ENCODE assay signal across 17 mouse cellular contexts in genomic region chr11:9305450-9305849, GRCm38 (mm10).
"Had no signal": no experiment of that assay in that cellular context is flagged by ENCODE, and none has a peak within 500 bp of the region (broad histone marks: within the 10 kb centered on the region; RNA-seq: fewer than 3 reads in every experiment).

No protein-coding gene starts in this region.

- H3K9me3 ChIP-seq: neural tube, embryonic 12.5 days; neural tube, embryonic 13.5 days; neural tube, embryonic 15.5 days; stomach, embryonic 15.5 days had no signal

- H3K27ac ChIP-seq: neural tube, embryonic 12.5 days; neural tube, embryonic 13.5 days; neural tube, embryonic 15.5 days; stomach, embryonic 15.5 days; stomach, postnatal 0 days had no signal

- H3K4me2 ChIP-seq: neural tube, embryonic 12.5 days; neural tube, embryonic 13.5 days; neural tube, embryonic 15.5 days; stomach, embryonic 15.5 days had no signal

- H3K36me3 ChIP-seq: neural tube, embryonic 12.5 days; neural tube, embryonic 13.5 days; neural tube, embryonic 15.5 days; stomach, embryonic 15.5 days had no signal

- DNase-seq: retina, postnatal 1 day; right cerebral cortex, adult 18-20 months; right cerebral cortex, postnatal 14 days; right cerebral cortex, postnatal 25 days; right cerebral cortex, postnatal 4 days; spleen, adult 18-20 months; thymus, adult 18-20 months; thymus, adult 2 months; thymus, postnatal 14 days; thymus, postnatal 25 days; thymus, postnatal 36 days; thymus, postnatal 4 days had no signal

- H3K4me3 ChIP-seq: neural tube, embryonic 12.5 days; neural tube, embryonic 13.5 days; neural tube, embryonic 15.5 days; stomach, embryonic 15.5 days had no signal

- H3K9ac ChIP-seq: neural tube, embryonic 12.5 days; neural tube, embryonic 13.5 days; neural tube, embryonic 15.5 days; stomach, embryonic 15.5 days had no signal

- H3K27me3 ChIP-seq: neural tube, embryonic 12.5 days; neural tube, embryonic 13.5 days; neural tube, embryonic 15.5 days; stomach, embryonic 15.5 days had no signal

- H3K4me1 ChIP-seq: neural tube, embryonic 12.5 days; neural tube, embryonic 13.5 days; neural tube, embryonic 15.5 days; stomach, embryonic 15.5 days had no signal
